Mouse (Mus musculus): Measurements from ENCODE around the gene Coro7. TPM values are rescaled to one million over a fixed set of nuclear protein-coding genes. Genes with fewer than 3 reads are reported as not detected.

Coro7 gene
- total RNA-seq, 2 experiments from 2014 or later = 81.1 to 93.9 TPM

DNA sequence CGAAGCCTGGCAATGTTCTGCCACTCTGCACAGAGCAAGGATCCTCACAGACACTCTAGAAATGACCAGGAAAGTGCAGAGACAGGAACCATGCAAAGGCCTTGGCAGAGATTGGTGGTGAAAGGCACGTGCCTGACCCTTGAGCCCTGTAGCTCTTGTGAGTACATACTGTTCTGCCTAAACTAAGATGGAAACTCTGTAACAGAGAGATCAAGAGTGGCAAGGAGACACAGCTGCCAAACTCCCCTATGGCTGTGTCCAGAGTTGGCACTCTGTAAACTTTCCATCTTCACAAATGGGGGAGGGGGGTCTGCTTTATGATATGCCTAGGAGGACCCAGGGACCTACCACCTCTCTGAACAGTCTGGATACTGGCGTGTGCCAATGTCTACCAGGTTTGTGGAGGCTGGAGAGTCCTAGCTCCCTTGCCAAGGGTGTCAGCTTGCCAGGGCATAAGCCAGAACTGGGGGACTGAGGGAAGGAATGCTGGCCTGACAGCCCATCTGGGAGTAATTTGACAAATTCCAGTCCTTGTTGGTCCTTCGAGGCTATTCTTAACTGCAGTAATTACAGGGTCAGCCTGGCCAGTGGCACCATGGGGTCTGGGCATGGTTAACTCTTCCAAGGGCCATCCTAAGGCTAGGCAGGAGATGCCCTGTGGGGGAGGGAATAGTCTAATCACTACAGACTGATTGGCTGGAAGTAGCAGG, 26.7 kb downstream of the Coro7 start:
- DNase-seq (ENCODE audit: low spot score in 2 of 2) = no peak
- intact Hi-C loops (cut with DNase I) = no loop called here

DNA sequence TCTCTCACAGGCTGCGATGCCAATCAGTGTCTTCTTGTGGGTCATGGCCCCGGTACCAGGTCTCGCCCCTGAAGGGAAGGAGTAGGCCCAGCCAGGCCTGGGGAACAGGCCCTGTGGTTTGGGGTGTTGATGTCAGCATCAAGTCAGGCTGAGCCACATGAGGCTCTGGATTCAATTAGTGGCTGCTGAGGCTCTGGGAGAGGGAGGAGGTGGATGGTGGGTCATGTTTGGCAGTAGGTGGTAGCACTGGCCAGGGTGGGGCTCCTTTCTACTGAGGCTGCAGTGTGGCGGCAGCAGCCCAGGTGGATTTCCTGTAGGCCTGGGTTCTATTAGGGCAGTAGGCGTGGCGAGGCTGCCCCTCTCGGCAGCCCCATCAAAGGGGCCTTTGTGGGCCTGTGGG, 28.0 kb downstream of the Coro7 start:
- DNase-seq (ENCODE audit: low spot score in 2 of 2) = no peak
- intact Hi-C loops (cut with DNase I) = no loop called here

DNA sequence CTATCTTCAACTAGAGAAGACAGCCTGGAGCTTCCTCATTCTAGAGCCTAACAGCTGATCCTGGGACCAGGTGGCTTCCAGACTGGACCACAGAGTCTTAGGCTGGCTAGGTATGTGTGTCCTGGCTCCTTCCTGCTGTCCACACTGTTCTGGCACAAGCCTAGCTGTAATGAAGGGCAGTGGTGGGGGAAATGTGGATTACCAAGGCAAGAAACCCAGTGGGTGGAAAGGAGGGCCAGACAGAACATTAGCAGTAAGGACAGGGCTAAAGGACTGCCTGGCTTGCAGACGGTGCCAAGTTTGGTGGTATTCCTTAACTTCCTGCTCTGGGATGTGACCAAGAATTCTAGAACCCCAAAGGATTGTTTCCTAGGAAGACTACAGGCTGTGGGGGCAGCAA, 28.5 kb downstream of the Coro7 start:
- no peak for DNase-seq (ENCODE audit: low spot score in 2 of 2)
- intact Hi-C loops (cut with DNase I) = no loop called here

DNA sequence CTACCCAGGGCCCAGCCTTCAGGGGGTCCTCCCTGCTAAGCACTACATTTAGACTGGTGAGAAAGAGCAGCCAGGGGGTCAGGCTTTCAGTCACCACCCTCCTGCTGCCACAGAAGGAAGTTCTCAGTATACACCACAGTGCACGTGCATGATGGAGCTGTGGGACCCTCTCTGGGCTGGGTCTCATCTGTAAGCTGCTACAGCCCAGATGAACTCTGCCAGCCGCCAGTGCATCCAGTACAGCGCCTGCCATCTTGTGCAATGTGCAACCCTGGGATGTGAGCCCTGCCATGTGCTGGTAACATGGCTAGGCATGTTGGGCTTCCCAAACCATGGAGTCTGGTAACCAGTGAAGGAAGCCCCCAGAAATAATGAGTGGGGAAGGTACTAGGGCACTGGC, 29.4 kb downstream of the Coro7 start:
- intact Hi-C loops (cut with DNase I) = no loop called here
- no peak for DNase-seq (ENCODE audit: low spot score in 2 of 2)

DNA sequence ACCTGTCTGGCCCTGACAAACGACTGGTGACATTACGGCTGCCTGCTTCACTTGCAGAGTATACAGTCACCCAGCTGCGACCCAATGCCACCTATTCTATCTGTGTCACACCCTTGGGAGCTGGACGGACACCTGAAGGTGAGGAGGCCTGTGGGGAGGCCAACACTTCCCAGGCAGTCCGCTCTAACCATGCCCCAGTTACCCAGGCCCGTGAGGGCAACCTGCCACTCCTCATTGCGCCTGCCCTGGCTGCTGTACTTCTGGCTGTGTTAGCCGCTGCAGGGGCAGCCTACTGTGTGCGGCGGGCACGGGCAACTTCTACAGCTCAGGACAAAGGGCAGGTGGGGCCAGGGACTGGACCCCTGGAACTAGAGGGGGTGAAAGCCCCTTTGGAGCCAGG, 29.9 kb downstream of the Coro7 start:
- DNase-seq (ENCODE audit: low spot score in 2 of 2) = no peak
- intact Hi-C loops (cut with DNase I) = no loop called here

DNA sequence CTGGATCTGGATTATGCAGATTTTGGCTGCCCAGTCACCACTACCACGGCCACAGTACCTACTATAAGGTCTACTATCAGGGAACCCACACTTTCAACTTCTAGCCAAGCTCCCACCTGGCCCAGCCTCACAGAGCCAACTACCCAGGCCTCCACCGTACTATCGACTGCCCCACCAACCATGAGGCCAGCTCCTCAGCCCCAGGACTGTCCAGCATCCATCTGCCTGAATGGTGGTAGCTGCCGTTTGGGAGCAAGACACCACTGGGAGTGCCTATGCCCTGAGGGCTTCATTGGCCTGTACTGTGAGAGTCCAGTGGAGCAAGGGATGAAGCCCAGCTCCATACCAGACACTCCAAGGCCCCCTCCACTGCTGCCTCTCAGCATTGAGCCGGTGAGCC, 30.4 kb downstream of the Coro7 start:
- intact Hi-C loops (cut with DNase I) = no loop called here
- DNase-seq (ENCODE audit: low spot score in 2 of 2) = no peak

DNA sequence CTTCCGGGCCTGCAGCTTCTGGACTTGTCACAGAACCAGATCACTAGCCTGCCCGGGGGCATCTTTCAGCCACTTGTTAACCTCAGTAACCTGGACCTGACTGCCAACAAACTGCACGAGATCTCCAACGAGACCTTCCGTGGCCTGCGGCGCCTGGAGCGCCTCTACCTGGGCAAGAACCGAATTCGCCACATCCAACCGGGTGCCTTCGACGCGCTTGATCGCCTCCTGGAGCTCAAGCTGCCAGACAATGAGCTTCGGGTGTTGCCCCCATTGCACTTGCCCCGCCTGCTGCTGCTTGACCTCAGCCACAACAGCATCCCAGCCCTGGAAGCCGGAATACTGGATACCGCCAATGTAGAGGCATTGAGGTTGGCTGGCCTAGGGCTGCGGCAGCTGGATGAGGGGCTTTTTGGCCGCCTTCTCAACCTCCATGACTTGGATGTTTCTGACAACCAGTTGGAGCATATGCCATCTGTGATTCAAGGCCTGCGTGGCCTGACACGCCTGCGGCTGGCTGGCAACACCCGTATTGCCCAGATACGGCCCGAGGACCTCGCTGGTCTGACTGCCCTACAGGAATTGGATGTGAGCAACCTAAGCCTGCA, 31.1 kb downstream of the Coro7 start:
- intact Hi-C loops (cut with DNase I) = no loop called here
- no peak for DNase-seq (ENCODE audit: low spot score in 2 of 2)

DNA sequence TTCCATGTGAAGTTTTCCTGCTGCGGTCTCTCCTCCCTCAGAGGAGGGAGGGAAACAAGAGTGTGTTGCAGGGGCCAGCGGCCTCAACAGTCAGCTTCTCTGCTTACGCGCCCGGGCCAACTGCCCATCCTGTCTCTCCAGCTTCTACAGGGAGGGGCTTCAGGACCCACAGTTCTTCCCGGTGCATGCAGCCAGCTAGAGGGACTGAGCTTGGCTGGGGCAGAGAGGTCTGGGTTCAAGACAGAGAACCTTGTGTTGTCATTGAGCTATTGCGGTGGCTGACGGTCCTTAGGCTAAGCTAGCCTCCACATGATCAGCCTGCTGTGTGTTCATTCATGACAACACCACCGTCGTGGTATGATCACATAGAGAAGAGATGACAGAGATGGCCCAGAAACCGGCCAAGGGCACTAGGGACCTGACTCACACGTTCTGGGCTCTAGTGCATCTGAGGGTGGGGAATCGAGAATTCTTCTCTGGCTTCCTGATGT, 31.9 kb downstream of the Coro7 start:
- intact Hi-C loops (cut with DNase I) = no loop called here
- DNase-seq (ENCODE audit: low spot score in 2 of 2) = no peak

DNA sequence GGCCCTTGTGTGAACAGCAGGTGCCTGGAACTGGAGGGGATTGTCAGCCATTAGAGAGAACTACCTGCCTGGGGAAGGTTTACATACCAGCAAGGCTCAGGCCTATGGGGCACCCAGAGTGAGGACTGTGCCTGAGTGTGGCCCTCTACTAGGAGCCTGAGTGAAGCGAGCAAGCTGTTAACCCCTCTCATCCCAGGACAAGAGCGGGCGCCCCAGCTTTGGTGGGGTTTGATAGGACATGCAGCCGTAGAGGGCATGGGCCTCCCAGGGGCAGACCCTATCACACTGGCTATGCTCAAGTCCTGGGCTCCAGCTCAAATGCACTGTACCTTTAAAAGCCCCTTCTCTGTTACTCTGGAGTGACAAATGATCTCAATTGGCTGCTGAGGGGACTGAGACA, 32.7 kb downstream of the Coro7 start:
- intact Hi-C loops (cut with DNase I) = no loop called here
- DNase-seq (ENCODE audit: low spot score in 2 of 2) = no peak

DNA sequence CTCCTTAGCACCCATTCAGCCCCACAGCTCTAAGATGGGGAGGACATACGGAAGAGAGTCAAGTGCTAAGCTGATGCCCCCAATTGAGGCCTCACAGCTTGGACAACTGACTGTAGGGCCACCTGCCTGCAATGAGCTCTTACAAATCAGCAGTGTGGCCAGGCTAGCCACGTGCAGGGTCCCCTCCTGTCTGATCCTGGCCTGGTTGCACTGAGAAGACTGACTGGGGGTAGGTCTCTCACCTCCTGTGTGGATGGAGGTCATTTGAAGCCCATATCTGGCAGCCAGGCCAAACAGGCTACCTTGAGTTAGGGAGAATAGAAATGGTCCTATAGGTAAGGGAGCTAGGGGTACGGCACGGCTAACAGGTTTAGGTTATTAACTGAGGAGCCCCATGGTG, 33.7 kb downstream of the Coro7 start:
- intact Hi-C loops (cut with DNase I) = no loop called here

DNA sequence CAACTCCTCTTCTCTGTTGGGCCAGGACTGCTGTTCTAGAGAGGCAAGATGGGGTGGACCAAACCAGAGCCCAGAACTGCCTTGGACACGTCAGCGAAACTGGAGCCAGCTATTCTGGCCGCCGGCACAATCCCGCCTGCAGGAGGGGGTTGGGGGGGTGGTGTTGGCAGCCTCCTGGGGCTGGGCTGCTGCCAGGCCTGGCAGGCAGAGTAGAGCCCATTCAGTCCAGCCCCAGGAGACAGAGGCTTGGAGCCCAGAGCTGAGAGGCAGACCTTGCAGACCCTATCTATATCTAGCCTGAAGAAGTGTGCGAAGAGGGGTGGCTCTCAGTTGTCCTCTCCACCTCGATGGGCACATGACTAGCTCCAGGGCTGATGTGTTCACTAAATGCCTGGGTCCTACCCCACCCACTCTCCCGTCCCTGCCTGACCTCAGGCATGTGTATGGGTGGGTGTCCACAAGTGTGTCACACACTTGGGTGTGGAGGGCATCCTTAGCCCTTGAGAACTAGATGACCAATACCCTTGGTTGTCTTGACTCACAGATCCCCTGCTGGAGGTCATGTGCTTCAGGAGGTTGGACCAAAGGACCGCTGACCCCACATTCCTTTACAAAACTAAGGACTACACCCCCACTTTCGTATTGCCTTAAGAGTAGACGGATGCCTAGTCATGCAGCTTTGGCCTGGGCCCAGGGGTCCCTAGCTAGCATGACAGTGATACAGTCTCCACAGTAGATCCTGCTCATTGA, 35.7 kb downstream of the Coro7 start:
- intact Hi-C loops (cut with DNase I) = no loop called here
- DNase-seq (ENCODE audit: low spot score in 2 of 2) = peak; percentile 81 to 85

More for the DNA sequence above, 33.7 kb downstream of the Coro7 start:
- no peak for DNase-seq (ENCODE audit: low spot score in 2 of 2)

DNA sequence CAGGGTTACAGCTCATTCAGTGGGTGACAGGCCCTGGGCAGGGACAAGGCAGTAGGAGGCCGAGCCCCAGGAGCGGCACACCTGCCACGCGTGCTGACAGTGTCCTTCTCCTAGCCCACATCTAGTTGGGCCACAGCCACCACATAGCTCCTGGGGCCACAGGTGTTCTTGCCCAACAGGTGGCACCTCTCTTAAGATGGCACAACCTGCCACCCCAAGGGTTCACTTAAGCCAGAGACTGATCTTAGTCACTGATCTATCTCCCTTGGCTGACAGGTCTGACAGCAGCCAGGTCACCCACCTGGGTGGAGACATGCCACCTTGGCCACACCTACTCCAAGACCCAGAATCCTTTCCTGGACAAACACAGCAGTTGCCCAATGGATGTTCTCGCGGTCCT, 36.6 kb downstream of the Coro7 start:
- intact Hi-C loops (cut with DNase I) = no loop called here
- DNase-seq (ENCODE audit: low spot score in 2 of 2) = no peak

DNA sequence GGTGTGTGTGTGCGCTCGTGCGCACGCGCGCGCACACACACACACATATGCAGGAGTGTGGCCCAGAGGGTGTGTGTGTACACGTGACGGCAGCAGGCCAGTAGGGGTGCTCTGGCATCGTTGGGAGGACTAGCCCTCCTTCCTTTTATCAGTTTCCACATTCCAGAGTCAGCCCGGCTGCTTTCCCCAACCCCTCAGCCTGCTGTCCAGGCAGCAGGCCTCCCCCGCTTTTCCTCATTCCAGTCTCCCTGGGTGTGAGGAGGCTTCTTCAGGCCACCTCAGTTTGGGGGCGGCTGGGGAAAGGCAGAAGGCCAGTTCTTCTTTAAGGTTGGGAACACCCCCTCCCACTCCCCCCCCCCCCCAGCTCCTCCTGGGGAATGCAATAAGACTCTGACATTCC, 37.4 kb downstream of the Coro7 start:
- intact Hi-C loops (cut with DNase I) = no loop called here
- peak; percentile 66 to 86 for DNase-seq (ENCODE audit: low spot score in 2 of 2)

DNA sequence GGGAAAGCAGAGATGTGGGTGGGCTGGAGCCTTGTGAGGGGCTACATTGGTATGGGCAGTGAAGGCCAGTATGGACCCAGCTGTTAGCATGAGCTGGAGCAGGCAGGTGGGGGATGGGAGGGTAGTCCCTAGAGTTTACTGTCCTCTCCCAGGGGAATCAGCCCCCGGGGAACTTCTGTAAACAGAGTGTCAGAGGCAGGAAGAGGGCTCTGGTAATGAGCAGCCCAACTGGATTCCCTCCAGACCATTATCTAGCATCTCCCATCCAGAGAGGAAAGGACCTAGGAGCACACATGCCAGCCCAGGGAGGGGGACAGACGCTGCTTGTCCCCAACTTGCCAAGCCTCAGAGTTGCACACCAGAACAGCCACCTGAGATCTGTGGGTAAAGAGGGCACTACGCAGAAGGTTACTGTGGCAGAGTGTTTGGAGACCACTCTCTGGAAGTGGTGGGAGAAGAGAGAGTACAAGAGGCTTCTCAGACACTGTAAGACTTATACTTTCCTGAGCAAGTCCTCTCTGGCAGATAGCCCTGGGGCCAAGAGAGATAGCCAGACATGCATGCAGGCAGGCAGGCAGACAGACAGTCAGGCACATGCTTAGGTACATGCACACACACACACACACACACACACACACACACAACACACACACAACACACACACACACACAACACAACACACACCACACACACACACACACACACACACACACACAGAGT, 38.3 kb downstream of the Coro7 start:
- intact Hi-C loops (cut with DNase I) = no loop called here
- no peak for DNase-seq (ENCODE audit: low spot score in 2 of 2)

DNA sequence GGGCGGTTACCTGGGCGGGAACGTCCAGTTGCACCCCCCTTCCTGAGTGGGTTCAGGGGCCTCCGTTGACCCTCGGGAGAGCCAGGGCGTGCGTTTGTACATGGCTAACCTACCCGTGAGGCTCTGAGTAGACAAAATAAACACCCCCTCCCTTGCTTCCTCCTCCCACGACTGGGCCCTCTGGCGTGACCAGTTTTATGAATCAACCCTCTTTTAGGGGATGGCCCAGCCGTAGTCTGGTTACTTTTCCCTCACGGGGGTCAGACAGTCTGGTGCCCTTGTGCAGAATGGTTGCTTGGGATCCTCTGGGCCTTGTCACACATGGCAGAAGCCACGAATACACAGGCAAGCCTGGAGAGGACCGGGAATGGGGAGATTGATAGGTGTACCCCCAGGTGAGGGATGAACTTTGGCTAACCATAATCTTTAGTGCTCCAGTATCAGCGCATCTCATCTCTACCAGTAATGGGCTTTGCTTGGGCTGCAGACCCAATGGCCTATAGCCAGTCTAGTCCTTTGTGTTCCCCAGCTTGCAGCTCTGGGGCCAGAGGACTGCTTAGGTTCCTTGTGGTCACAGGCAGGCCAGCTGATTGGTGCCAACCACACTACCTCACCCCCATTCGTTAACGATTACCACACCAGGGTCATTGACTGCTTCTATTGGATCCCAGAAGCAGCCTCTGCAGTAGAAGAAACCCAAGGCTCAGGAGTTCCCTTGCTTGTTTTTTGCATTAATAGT, 39.1 kb downstream of the Coro7 start:
- no peak for DNase-seq (ENCODE audit: low spot score in 2 of 2)
- intact Hi-C loops (cut with DNase I) = no loop called here

DNA sequence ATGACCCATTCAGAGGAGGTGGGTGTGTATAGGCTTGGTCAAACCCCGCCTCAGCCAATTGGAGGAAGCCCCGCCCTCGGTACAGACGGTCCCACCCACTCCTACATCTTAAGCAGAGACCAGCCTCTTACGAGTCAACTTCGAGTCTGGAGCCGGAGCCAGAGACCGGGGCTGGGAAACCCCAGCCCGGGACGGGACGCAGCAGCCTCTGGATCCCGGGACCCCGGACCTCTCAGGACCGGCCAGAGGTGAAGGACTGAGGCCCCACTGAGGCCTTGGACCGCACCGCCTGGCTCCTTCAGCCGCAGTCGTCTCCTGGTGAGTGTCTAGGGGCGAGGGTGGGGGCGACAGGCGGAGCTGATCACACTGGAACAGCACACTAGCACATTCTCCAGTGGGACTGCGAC, 39.7 kb downstream of the Coro7 start, which contains the start of the genes Vasn and Dnaja3:
Vasn (plus strand) TSS at position 111 of the 407 bp plus-strand sequence.
Dnaja3 (plus strand) TSS at position 159 of the 407 bp plus-strand sequence.
- intact Hi-C loops (cut with DNase I) = no loop called here
- DNase-seq (ENCODE audit: low spot score in 2 of 2) = peak; percentile 74 to 75

DNA sequence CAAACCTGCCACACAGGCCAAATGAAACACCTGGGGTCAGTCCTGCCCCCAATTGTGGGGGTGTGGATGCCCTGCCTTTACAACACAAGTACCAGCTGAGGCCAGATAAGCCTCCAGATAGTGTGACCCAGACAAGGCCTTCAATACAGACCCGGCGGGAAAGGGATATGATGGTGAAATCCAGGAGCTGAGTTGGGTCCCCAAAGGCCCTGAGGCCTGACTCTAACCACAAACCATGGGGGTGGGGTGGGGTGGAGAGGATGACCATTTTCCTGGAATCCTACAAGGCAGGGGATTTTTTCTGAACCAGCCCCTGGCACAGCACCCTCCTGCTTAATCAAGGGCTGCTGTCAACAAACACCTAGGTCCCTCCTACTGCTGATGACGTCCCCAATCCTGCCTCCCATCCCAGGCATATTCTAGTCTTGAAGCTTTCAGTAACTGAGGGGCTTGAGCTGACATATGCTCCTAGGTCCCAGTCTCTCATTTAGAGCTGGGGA, 40.6 kb downstream of the Coro7 start:
- intact Hi-C loops (cut with DNase I) = no loop called here

DNA sequence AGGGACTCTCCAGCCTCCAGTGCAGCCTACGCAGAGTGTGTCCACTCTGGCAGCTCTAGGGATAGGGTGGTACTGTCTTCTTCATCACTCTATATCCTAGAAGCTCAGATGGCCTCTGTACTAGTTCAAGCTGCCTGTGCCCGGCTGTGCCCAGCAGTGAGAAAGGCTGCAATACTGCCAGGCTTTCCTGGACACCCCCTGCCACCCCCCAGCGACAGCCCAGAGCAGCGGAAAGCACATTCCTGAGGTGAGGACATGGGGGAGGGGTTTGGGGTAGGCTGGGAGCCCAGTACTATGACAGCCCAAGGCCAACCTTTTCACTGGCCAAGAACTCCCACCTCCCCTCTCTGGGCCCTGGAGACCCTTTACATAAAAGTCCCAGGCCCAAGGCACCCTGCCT, 43.8 kb downstream of the Coro7 start:
- intact Hi-C loops (cut with DNase I) = no loop called here
- no peak for DNase-seq (ENCODE audit: low spot score in 2 of 2)

More for the DNA sequence above, 40.6 kb downstream of the Coro7 start:
- DNase-seq (ENCODE audit: low spot score in 2 of 2) = no peak

DNA sequence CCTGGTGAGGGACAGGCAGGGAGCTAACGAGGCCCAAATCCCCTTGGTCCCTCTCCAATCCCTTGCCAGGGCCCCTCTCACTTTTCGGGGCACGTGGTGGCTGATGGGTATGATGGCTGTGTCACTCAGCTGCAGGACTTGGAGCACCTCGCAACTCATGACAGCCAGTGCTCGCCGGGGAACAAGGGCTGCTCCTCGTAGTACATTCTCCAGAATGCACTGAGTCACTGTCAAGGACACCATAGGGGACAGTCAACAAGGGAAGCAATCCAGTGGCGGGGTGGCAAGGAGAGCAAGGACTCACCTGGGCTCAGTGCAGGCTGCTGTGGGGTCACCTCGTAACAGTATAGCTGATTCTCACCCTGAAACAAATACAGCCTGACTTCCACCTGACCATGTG, 44.9 kb downstream of the Coro7 start:
- intact Hi-C loops (cut with DNase I) = no loop called here
- no peak for DNase-seq (ENCODE audit: low spot score in 2 of 2)
